Mouse (Mus musculus) spleen, adult 2 months (tissue): ENCODE measurements around the gene Cstf1. TPM values are rescaled to one million over a fixed set of nuclear protein-coding genes. Genes with fewer than 3 reads are reported as not detected.

Experiments used
- DNase-seq, 2 experiments: peaks; one replicate each; pipeline versions ENCODE4 v3.0.0 to v3.0.0-alpha.2; 2012 to 2021; ENCODE audit warnings: low spot score in 2 of 2, low read depth in 1 of 2
- H3K27ac ChIP-seq: fragments of 200-500 bp; 2 replicates; pipeline ENCODE4 v1.5.1; 2012; ENCODE audit warnings: low read length, inconsistent platforms; ENCODE audit not compliant: insufficient read depth
- H3K27me3 ChIP-seq: fragments of 200-500 bp; 2 replicates; pipeline ENCODE4 v1.6.1; 2012; ENCODE audit warnings: mild to moderate bottlenecking, moderate library complexity, low read length, inconsistent platforms; ENCODE audit not compliant: control insufficient read depth, insufficient read depth
- H3K36me3 ChIP-seq: fragments of 200-500 bp; 2 replicates; pipeline ENCODE4 v1.6.1; 2012; ENCODE audit warnings: mild to moderate bottlenecking, low read length, inconsistent platforms; ENCODE audit not compliant: control insufficient read depth, insufficient read depth
- H3K4me1 ChIP-seq: fragments of 200-500 bp; 2 replicates; pipeline ENCODE4 v1.6.1; 2011; ENCODE audit warnings: inconsistent platforms; ENCODE audit not compliant: control insufficient read depth, insufficient read depth, insufficient read length
- H3K4me3 ChIP-seq: fragments of 200-500 bp; 2 replicates; pipeline ENCODE4 v1.5.1; 2011; ENCODE audit warnings: mild to moderate bottlenecking, inconsistent platforms; ENCODE audit not compliant: insufficient read depth, insufficient read length; ENCODE audit errors: extremely low read depth
- CTCF ChIP-seq: fragments of 200-500 bp; IDR thresholded peaks from 2 replicates; pipeline ENCODE4 v1.5.1; 2011; ENCODE audit warnings: mild to moderate bottlenecking, inconsistent platforms; ENCODE audit not compliant: insufficient read depth, insufficient read length, insufficient replicate concordance; ENCODE audit errors: extremely low read depth
- POLR2A ChIP-seq: fragments of 200-500 bp; IDR thresholded peaks from 2 replicates; pipeline ENCODE4 v1.6.1; 2011; ENCODE audit warnings: low read depth, low read length, inconsistent platforms
- WGBS: fragments of 180-500 bp; shearing (Covaris S2); methylation state at CpG from one replicate; pipeline ENCODE4 v1.1.7; 2018; 5-methylcytosine and 5-hydroxymethylcytosine counted together
- polyA plus RNA-seq: library from polyadenylated mRNA; depleted of rRNA; stranded (reverse); fragments of >200 nt; gene quantifications from 2 replicates; pipeline ENCODE4 v1.2.3, GENCODE M21; 2012; rRNA removed

The Cstf1 gene
- 26.0 and 31.5 TPM in 2 replicates for polyA plus RNA-seq

DNA sequence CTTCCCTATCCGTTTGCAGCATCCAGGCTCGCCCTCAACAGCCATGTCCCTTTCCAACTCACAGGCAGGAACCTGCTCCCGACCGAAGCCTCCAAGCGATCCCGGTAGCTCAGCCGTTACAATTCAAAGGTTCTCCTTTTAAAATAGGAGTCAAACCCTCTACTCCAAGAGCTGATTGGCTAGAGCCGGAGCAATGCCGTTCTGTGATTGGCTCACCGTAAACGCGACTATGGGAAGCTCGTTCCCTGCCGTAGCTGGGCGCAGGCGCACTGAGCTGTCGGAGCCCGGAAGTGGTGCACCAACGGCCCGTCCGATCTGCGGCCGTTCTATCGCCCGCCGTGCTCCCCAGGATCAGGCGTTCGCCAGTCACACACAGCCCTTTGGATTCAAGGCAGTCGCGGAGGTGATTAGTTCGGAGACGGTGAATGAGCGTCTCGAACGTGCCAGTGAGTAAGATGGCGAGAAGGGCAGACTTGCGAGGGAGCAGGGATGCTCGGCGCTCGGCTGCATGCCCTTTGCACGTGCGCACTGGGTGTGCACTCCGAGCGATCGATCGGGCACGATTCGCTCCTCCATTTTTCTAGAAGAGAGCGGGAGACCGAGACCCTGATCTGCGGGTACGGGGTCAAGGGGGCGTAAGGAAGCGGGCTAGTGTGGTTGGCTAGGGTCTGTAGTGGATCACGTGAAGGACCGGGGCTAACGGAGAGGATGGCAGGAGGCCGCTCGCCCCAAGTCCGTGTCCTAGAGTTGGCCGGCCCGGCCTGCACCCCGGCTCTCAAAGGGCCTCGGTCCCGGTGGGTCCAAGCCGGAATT is at the start of gene Cstf1, which contains the start of gene Aurka:
Gene Cstf1 (plus strand): TSS at position 271 of the 813 bp plus-strand sequence.
Gene Aurka (minus strand): TSS at position 125 of the 813 bp plus-strand sequence.
- TF ChIP-seq POLR2A (peak; percentile 40; the same call in 1 of the 2 replicates), CTCF (no peak)
- H3K36me3 ChIP-seq: peaks cover 17% of the 10 kb centered on the region
- peak within 1 kb of the TSS; percentile 93 for H3K27ac ChIP-seq
- peaks cover 8% of the 10 kb centered on the region; the same call in 1 of the 2 replicates for H3K4me1 ChIP-seq
- DNase-seq: peak; percentile 88 to 92
- under 1% methylated on average over 66 of the region's 66 CpGs for WGBS
- peak within 1 kb of the TSS; percentile 95 for H3K4me3 ChIP-seq
- H3K27me3 ChIP-seq: no peaks in the 10 kb centered on the region

DNA sequence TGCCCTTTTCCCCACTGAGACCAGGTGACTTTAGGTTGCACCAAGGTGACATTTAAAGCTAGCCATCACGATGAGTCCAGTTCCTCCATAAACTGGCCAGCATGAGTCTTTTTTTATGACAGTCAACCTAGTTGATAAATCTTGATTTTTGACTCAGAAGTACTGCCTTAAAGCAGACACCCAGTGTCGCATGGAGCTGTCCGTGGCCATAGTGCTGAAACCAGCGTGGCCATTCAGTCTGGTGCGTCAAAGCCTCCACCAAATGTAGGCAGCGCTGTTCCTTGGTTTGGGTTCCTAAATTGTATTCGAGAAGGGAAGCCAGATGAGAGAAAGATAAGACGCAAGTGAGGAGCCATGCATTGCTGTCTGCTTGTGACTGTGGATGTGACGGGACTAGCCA is 49.6 kb upstream of the Cstf1 start:
- H3K27me3 ChIP-seq: no peaks in the 10 kb centered on the region
- no peaks in the 10 kb centered on the region for H3K36me3 ChIP-seq
- no peak overlapping the region for H3K27ac ChIP-seq
- H3K4me3 ChIP-seq: no peak overlapping the region
- DNase-seq: no peak
- 19% methylated on average over 9 of the region's 9 CpGs for WGBS
- TF ChIP-seq CTCF (no peak), POLR2A (no peak)
- H3K4me1 ChIP-seq: no peaks in the 10 kb centered on the region

- Histone ChIP-seq H3K4me3 (no peak overlapping the region), H3K27ac (no peak overlapping the region), H3K4me1 (no peaks in the 10 kb centered on the region), H3K27me3 (no peaks in the 10 kb centered on the region), H3K36me3 (no peaks in the 10 kb centered on the region)
- TF ChIP-seq CTCF (no peak), POLR2A (no peak)
- 62% methylated on average over 8 of the region's 8 CpGs for WGBS
- DNase-seq: no peak
Observed at GRCm38 (mm10) chr2:172328248-172328647, 42.2 kb upstream of the Cstf1 start.

- Histone ChIP-seq H3K36me3 (no peaks in the 10 kb centered on the region), H3K27ac (no peak overlapping the region), H3K4me3 (no peak overlapping the region), H3K27me3 (no peaks in the 10 kb centered on the region), H3K4me1 (no peaks in the 10 kb centered on the region)
- DNase-seq: no peak
- 14% methylated on average over 13 of the region's 13 CpGs for WGBS
- TF ChIP-seq CTCF (peak; percentile 21; the same call in 1 of the 2 replicates), POLR2A (no peak)
Observed at GRCm38 (mm10) chr2:172329179-172329578, 41.3 kb upstream of the Cstf1 start.

- 86% methylated on average over 19 of the region's 19 CpGs for WGBS
- H3K27ac ChIP-seq: no peak overlapping the region
- no peaks in the 10 kb centered on the region for H3K27me3 ChIP-seq
- no peaks in the 10 kb centered on the region for H3K36me3 ChIP-seq
- no peaks in the 10 kb centered on the region for H3K4me1 ChIP-seq
- no peak for DNase-seq
- no peak overlapping the region for H3K4me3 ChIP-seq
- TF ChIP-seq POLR2A (no peak), CTCF (no peak)
Observed at GRCm38 (mm10) chr2:172338206-172338942, 32.1 kb upstream of the Cstf1 start.

DNA sequence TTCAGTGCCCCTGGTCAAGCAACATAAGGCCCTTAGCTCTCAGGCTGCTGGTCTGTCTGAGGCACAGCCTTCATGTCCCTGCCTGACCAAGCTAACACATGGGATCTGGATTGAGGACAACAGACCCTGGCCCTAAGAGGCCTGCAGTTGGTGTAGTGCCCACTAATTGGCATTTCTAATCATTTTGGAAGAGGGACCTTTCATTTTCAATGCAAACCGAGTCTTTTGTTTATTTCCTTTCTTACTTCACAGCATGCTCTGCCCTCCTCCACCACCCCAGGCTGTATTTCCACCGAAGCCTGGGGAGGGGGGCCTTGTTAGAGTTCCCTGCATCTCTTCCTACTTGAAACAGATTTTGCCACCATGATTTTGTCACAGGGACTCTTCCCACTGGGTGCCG is 29.5 kb upstream of the Cstf1 start:
- 60% methylated on average over 3 of the region's 3 CpGs for WGBS
- no peaks in the 10 kb centered on the region for H3K27me3 ChIP-seq
- DNase-seq: no peak
- no peaks in the 10 kb centered on the region for H3K36me3 ChIP-seq
- no peak overlapping the region for H3K27ac ChIP-seq
- TF ChIP-seq POLR2A (no peak), CTCF (no peak)
- peaks cover 5% of the 10 kb centered on the region; the same call in 1 of the 2 replicates for H3K4me1 ChIP-seq
- H3K4me3 ChIP-seq: no peak overlapping the region
